Comparison of ENCODE assay signal across 8 mouse cellular contexts in the genomic region with DNA sequence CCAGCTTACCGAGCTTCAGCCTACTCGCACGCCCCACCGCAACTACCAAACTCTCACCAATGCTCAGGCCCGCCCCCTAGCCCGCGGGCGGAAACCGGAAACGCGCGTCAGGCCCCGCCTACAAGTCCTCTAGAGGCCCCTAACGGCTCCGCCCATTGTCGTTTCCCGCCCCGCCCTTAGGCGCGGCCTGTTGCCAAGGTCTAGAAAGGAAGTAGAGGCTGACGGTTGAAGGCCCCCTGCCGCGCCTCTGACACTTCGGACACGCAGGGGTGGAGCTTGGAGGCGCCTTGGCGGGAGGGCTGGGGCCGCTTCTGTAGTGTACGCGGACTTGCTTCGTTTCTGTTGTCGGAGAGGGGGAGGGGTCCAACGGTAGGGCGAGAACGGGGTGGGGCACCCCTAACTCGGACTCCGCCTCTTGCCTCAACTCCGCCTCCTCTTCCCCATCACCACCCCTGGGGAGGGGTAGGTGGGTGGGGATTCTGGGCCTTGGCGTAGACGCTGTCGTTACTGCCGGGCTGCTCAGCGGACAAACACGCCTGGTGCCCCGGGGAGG. TPM values are rescaled to one million over a fixed set of nuclear protein-coding genes. Genes with fewer than 3 reads are reported as not detected.
A peak's percentile ranks its signal among the peaks of the same experiment; 100 is the strongest.
DNase-seq lines count a peak whose midpoint lies in the region; ATAC-seq lines count a peak whose summit lies in the region.

Gene Bcap31, minus strand, starts transcription at position 67 of the 553 bp plus-strand sequence.
Gene Abcd1, plus strand, starts transcription at position 489 of the 553 bp plus-strand sequence.

- DNase-seq in adrenal gland, adult (ENCODE audit: inconsistent age in 2 of 2, low spot score in 1 of 2) = peak; percentile 95 to 98
- DNase-seq in embryo, embryonic 10.5 days (ENCODE audit: low spot score) = peak; percentile 96
- DNase-seq in gastrocnemius, postnatal 25 days = peak; percentile 93
- peak; percentile 91 for DNase-seq in intestine, embryonic 14.5 days (ENCODE audit: low spot score)
- peak; percentile 85 to 91 for DNase-seq in left cerebral cortex, postnatal 14 days (ENCODE audit: low spot score in 2 of 2)
- DNase-seq in mesoderm, embryonic 11.5 days (ENCODE audit: low read depth, low spot score) = peak; percentile 95
- peak; percentile 82 for DNase-seq in right cerebral cortex, postnatal 36 days (ENCODE audit: low spot score in 2 of 2)
- DNase-seq in yolk sac, embryonic 10.5 days (ENCODE audit: low spot score) = peak; percentile 96

- 14% methylated on average over 35 of the region's 45 CpGs for WGBS in intestine, embryonic 14.5 days

- peaks cover 1% of the 10 kb centered on the region; the same call in 1 of the 2 replicates for H3K36me3 ChIP-seq in intestine, embryonic 14.5 days (ENCODE audit: control insufficient read depth, insufficient read depth, low read length)

- H3K9me3 ChIP-seq in intestine, embryonic 14.5 days (ENCODE audit: control insufficient read depth, low read length) = no peaks in the 10 kb centered on the region

- H3K4me2 ChIP-seq in intestine, embryonic 14.5 days (ENCODE audit: low read length) = peak within 1 kb of the TSS; percentile 60

- H3K27ac ChIP-seq in intestine, embryonic 14.5 days (ENCODE audit: low read depth) = peak within 1 kb of the TSS; percentile 59; the same call in 1 of the 2 replicates

- H3K4me1 ChIP-seq in intestine, embryonic 14.5 days (replicated peaks; ENCODE audit: control insufficient read depth, insufficient read depth, low read length) = peaks cover 17% of the 10 kb centered on the region

- intact Hi-C loops in left cerebral cortex, postnatal 14 days (cut with DNase I) = loop anchor here (5.0 kb wide), 1 partner anchor 71 kb away; the partner anchor contains the start of genes Idh3g and Ssr4

- peak within 1 kb of the TSS; percentile 51 for H3K4me3 ChIP-seq in intestine, embryonic 14.5 days (ENCODE audit: low read depth, low read length)

- H3K27me3 ChIP-seq in intestine, embryonic 14.5 days (replicated peaks; ENCODE audit: control insufficient read depth, insufficient read depth, low read length) = no peaks in the 10 kb centered on the region

- peak within 1 kb of the TSS; percentile 59 for H3K9ac ChIP-seq in intestine, embryonic 14.5 days (ENCODE audit: low read length)

- peak; percentile 93 for ATAC-seq in intestine, embryonic 14.5 days (replicated peaks; ENCODE audit: low FRiP score, low TSS enrichment, low read depth)

RNA-seq across cellular contexts. Expression of gene Bcap31, which starts in this region (rescaled TPM):
- total RNA-seq in gastrocnemius, postnatal 25 days (2021) = 10 to 100 TPM; 45.9 to 58.5 TPM
- polyA plus RNA-seq in intestine, embryonic 14.5 days (2014; fragmentation: Nextera tagmentation; extraction: Ambion mirVana) = 230 and 236 TPM in 2 replicates
- total RNA-seq in left cerebral cortex, postnatal 14 days (2021) = 10 to 100 TPM; 69.5 to 78.3 TPM

RNA-seq across cellular contexts. Expression of gene Abcd1, which starts in this region (rescaled TPM):
- 10 to 100 TPM; 22.8 to 30.4 TPM for total RNA-seq in gastrocnemius, postnatal 25 days (2021)
- 15.7 and 16.8 TPM in 2 replicates for polyA plus RNA-seq in intestine, embryonic 14.5 days (2014; fragmentation: Nextera tagmentation; extraction: Ambion mirVana)
- total RNA-seq in left cerebral cortex, postnatal 14 days (2021) = 10 to 100 TPM; 14.8 to 14.9 TPM

Comparison
In these comparisons a context has a peak if more than half of its experiments do, and no peak if none do; other contexts are left out.
1. Peak in every context shown above with its lines: DNase-seq, ATAC-seq, H3K4me3 ChIP-seq and H3K27ac ChIP-seq.